Mouse (Mus musculus) thymus, postnatal 0 days (tissue): ENCODE results near the gene Amotl2. TPM values are rescaled to one million over a fixed set of nuclear protein-coding genes. Genes with fewer than 3 reads are reported as not detected.

Source experiments
- DNase-seq: peaks from one replicate; pipeline ENCODE4 v3.0.0-alpha.2; 2015; ENCODE audit warnings: low spot score
- polyA plus RNA-seq: library from polyadenylated mRNA; unstranded; fragments of >200 nt; fragmentation: Nextera tagmentation; extraction: Ambion mirVana; gene quantifications from 2 replicates; pipeline ENCODE4 v1.2.1, GENCODE M21; 2015

Amotl2 gene
- 4.9 and 6.4 TPM in 2 replicates for polyA plus RNA-seq

DNA sequence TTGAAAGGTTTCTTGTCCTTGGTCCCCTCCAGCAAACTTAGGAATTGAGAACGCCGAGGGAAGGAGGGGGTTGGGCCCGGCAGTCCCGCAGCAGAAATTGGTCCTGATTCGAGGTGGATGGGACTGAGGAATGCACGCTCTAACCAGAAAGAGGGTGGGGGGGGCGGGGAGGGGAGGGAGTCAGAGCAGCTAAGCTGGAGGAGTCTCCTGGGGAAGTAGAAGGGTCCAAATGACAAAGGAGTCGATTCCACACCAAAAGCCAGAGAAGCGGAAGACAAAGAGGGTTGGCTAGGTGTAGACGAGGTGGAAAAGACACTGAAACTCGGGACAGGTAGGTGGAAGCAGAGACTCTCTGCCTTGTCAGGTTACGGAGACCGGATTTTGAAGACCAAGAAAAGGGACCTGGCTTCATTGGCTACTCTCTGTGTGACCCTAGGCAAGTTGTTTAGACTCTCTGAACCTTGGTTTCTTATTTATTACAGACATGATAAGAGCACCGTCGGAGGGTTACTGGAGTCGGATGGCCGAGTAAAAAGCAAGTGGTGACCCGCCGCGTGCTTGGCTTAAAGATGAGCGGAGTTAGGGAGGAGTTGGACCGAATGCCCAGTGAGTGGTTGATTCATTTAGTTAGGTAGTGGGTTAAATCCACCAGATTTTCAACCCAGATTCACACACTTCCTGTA is at the start of gene Amotl2:
Amotl2 (plus strand) TSS at position 192 of the 683 bp plus-strand sequence.
- no peak for DNase-seq

DNA sequence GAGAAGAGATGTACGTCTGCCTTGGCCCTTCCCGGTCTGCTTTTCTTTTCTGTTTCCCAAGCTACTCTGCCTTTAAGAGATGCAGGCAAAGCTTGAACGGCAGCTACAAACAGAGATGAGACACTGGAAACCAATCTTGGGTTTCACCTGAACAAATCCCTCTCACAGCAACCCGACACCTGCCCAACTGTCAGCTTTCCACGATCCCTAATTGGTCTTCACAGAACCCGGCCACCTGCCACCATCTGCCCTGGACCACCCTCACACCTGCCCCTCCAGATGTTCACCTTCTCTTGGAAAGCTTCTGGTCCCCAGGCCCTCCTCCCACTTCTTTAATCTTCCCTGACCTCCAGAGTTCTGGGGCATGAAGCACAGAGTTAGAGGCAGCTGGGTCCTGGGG is 48.4 kb upstream of the Amotl2 start:
- no peak for DNase-seq

DNA sequence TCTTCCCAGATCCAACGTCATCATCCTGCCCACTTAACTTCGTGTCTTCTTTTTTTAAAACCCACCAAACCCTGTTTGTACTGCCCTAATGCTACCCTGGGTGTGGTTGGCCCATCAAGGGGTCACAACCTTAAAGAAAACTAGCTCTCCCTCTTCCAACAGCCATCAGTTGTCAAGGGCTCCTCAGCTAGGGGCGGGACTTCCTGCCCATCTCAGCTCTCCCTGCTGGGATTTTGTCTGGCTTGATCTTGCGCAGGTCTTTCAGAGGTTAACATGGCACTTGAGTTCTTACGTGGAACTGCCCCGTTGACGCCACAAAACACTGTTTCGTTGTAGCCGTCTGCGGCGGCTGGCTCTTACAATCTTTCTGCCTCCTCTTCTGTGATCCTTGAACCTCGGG is 47.6 kb upstream of the Amotl2 start:
- DNase-seq, result no peak

DNA sequence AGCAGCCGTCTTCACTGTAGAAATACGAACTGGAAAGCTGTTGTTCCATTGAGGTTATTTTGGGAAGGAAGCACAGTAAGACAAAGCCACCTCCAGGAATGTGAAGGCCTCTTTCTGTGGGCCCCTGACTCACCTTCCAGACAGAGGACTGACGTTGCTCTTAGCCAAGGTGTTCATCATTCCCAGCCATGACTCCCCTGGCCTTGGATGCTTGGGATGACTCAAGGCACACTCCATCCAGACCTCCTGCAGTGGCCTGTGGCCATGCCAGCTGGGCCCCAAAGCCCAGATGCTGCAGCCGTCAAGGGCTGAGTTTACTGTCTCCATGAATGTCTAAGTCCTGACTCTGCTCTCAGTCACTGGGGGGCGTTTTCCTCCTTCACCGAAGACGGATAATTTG is 43.1 kb upstream of the Amotl2 start:
- DNase-seq, result no peak

DNA sequence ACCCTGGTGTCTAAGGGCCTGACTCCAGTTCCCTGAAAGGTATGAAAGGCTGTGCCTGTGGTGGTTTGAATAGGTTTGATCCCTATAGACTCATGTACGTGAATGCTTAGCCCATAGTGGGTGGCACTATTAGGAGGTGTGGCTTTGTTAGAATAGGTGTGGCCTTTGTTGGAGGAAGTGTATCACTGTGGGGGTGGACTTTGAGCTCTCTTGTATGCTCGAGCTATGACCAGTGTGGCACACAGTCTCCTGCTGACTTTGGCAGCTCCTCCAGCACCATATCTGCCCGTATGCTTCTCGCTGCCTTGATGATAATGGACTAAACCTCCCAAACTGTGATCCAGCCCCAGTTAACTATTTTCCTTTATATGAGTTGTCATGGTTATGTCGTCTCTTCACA is 40.5 kb upstream of the Amotl2 start:
- DNase-seq, result no peak

DNA sequence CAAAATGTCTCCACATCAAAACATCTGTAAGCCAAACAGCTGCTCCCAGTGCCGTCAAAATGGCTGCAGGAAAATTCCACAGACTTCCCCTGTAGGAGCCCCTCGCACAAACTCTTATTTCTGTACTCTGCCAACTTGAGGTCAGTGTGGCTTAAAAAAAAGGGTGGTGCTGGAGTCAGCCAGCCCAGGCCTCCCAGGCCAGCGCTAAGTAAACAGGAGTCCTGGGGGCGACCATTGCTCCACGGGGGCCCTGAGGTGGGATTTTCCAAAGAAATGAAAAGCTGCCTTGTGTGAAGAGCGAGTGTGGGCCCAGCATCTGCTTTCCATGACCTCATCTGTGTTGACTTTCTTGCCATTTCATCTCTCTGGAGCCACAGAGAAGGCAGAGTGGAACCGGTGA is 35.0 kb upstream of the Amotl2 start:
- no peak for DNase-seq

DNA sequence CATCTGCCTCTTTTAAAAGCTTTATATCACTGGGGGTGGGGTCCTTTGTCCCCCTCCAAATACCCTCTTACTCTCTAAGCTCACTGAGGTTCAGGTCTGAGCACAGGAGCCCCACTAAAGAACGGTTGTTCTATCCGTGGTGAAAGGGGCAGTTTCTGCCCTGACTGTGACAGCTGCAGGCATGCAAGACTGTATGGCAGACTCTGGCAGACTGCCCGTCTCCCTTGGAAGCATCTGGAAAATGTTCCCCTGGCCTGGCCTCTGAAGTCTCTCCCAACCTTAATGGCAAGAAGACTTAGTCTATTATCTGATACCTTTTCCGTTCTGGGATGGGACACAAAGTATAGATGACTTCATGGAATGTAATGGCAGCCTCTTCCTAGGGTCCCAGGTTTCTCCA is 28.5 kb upstream of the Amotl2 start:
- DNase-seq, result no peak

DNA sequence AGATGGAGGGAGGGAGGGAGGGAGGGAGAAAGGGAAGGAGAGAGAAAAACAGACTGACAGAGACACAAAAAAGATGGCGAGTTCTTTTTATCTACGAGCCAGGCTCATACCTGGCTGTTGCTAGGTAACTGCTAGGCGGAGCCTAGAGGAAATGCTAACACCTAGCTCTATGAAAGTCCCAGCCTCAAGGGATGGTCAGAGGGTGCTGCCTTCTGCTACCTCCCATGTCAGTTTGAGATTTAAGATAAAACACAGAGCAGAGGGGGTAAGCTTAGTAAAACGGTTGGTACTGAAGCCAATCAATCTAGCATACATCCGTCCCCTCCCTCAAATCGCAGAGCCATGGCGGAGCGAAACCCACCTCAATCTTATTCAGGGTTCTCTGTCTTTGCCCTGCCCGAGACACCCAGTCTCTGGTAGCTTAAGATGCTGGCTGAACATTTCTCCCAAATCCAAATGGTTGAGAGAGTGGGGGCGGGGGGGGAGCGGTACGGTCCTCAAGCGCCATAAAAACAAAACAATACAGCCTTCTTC is 27.0 kb upstream of the Amotl2 start:
- no peak for DNase-seq

DNA sequence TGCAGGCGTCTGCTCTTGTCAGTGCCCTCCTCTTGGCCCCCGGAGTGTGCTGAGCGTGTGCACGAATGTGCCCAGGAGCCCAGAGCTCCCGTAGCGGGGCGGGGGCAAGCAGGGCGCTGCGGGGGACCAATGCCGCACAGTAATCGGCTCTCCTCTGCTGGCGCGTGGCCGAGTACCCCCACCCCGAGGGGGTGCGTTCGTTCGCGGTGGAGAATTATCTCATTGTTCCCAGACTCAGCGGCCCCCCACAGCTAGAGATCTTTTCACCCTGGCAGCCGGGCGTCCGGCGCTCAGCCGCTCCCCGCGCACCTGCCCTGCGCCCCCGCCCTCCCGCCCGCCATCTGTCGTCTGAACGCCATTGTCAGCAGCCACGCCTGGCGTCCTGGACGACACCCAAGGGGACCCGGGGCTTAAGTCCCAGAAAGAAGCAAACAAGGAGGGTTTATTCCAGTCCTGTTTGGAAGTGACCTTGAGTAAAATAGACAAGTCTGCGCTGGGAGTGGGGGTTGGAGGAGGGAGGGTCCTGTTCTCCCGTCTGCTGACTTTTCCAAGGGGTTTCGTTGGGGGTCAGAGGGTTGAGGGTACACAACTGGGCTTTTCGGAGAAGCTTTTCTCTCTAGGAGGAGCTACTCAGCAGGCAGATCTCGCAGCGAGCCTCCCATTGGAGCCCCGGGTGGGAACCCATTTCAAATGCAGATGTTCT is 26.4 kb upstream of the Amotl2 start:
- no peak for DNase-seq

DNA sequence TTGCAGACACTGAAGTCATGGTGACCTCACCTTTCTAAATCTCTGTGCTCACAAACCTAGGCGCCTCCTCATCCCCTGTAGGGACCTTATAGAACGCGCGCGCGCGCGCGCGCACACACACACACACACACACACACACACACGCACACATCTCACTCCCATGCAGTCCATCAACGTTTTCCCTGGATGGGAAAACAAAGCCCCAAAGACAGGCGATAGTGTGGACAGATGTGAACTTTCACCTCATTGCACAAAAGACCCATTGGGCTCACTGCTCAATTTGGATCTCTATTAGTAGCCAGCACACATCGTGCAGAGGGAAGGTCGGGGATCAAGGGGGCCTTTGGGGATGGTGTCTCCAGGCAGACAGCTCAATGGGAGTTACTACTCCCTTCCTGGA is 25.6 kb upstream of the Amotl2 start:
- DNase-seq, result no peak

DNA sequence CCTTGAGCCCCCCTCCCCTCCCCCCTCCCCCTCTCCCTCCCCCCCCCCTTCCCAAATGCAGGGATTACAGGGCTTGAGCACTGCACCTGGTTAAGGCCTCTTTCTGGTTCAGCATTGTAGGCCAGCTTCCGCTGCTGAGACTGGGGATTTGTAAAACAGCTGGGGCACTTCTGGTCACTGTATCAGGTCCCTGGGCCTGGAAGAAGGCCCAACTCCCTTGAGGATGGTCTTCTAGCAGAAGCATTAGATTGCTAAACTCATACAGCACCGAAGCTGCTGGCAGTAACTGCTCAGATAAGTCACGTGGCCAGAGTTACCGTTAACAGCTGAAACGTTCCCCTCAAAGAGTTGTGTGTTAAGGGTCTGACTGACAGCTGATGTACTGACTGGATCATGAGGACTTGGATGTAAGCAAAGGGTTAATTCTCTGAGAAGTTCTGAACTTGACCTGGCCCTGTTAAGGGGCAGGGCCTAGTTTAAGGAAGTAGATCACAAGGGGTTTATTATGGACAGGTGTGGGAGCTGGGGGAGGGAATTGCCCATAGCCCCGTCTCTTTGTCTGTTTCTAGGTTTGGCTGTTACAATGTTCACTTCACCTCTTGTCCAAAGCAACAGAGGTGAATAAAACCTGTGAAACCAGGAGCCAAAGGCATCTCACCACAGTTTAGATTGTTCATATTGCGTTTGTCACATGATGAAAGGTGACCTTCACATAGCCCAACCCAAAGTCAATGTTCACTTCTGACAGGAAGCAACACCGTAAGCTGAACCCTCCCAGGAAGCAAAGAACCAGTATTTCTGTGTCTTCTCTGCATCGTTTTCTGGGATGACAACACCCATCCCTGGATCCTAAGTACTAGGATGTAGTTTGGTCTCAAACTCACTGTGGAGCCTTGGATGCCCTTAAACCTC is 23.7 kb upstream of the Amotl2 start:
- no peak for DNase-seq

DNA sequence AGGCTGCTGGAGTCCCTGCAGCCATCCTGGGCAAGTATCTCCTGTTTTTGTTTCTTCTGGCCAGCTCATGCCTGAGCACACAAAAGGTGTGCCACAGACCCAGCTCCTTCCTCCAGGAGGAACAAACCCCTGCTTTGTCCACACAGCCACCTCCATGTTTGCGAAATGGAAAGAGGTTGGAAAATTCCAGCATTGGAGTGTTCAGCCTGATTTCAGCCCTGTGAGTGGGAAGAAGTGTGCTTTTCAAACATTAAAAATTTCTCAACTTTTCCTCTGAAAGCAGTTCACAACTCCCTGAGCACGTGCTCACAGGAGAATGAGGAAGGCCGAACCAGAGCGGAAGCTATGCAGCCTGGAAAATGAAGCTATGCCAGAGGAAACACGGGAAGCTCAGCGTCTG is 15.4 kb upstream of the Amotl2 start:
- DNase-seq, result no peak

DNA sequence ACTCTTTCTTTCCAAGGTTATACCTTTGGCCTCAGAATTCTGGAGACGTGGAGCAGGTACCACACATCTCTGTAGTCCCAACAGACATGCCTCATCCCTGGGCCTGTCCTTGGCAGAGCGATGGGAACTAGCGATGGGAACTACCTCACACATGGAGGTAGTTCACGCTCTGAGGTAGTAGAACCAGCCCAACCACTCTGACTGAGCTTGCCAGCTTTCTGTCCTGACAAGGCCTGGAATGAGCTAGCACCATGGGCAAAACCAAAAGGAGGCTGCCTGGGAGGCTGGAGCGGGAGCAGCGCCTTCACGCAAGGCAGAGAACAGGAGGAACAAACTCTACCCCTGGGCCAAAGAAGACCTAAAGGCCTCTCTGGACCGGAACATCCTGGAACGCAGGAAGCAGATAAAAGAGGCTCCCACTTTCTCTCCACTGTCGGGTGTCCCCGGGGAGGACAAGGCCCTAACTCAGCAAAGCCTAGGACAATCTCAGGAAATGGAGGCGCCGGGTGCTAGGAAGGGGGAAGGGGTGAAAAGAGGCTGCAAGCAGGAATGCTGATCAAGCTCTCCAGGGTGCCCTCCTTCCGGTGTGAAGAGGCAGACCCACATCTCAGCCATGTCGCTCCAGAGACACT is 6.9 kb upstream of the Amotl2 start:
- DNase-seq, result no peak

DNA sequence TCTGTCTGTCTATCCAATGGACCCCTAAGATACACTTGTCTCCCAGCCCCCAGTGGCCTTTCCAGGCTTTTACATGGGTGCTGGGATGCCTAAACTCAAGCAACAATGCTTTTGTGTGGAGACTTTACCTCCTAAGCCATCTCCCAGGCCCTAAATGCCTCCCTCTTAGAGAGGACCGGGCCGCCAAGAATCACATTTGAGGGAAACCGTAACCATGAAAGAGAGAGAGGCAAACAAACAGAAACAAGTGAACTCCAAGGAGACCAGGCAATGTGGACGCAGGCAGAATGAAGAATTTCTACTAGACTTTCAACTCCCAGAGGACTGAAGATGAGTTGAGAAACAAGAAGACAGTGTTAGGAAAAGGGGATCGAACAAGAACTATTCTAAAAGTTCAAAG is 6.0 kb upstream of the Amotl2 start:
- no peak for DNase-seq

DNA sequence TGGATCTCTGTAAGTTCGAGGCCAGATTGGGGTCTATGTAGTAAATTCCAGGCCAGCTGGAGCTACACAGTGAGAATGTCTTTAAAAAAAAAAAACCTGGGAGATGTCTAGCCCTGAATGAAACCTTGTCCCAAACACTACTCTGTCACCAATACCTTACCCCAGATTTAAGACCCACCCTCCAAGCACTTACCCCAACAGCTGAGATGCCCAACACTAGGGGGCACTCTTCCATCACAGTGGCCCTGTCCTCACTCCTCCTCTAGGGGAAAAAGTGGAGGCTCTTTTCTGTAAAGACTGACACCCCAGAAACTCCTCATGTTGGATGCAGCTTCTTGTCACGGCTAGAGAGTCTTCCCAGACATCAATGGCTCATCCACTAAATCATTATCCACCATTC is 2.7 kb upstream of the Amotl2 start:
- no peak for DNase-seq

DNA sequence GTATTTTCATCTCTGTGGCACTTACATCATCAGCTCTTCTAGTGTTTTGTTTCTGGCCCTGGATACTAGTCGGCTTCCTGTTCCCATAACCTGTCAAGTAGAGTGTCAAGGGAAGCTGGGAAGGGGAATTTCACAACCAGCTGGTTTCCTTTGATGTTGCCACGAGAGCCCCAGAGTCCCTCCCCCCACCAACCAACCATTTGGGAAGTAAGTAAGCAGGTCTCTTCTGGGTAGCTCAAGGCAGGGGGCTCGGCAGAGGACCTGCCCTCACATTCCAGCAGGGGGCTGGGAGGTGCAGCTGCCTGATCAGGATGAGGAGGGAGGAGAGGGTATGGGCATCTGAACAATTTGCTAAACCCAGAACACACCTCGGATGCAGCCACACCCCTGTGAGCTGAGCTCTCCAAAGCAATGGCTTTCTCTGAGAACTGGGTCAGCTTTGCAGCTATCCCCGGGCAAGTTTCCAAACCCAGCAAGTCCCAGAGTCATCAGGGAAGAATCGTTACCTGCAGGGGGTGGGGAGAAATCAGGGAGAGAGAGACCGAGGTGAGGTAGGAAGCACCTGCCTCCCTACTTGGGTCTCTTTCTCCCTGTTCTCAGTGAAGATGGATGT is 1.5 kb upstream of the Amotl2 start:
- DNase-seq, result no peak

DNA sequence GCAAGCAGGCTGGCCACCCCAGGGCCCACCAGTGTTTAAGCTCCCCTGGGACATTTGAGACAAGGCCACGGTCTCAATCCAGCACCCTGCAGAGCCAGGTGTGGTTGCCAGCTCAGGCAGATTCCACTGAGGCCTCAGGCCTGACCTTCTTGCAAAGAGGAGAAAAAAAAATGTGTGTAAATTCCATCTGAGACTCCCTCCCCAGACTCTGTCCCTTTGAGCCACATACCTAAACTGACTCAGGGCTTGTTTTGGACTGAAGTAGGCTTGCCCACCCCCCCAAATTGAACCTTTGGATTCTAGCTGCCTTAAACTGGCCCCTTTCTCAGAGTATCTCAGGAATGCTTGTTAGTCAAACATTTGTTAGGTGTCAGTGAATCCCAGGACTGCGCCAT is 969 bp upstream of the Amotl2 start:
- DNase-seq, result no peak

DNA sequence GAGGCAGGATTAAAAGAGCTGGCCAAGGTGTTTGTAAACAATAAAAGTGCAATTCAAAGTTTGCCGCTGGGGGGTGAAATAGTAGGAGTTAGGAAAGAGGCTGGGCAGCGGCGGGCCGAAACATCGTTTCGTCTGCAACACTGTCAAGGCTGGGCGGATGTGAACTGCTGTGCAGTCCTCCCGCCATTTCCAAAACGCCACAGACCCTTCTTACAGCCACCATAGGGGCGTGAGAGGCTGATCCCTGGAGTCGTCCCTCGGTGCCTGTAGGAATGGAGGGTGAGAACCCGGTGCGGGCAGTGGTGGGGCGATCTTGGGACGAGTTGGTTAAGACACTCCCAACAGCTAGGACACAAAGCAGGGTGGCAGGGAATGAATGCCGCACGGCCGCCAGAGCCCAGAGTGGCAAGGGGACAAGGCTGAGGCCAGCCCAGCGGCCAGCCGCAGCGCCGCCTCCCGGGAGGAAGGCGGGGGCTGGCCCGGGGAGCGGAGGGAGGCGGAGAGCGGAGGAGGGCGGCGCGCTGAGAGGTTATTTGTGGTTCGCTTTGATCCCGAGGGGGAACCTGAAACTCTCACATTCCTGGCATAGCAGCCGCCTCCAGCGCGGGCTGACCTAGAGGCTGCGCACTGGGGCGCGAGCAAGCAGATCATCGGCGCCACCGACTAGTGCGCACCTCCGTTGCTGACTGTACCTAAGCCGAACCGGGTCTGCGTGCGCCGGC is 853 bp downstream of the Amotl2 start:
- peak; percentile 4 for DNase-seq

DNA sequence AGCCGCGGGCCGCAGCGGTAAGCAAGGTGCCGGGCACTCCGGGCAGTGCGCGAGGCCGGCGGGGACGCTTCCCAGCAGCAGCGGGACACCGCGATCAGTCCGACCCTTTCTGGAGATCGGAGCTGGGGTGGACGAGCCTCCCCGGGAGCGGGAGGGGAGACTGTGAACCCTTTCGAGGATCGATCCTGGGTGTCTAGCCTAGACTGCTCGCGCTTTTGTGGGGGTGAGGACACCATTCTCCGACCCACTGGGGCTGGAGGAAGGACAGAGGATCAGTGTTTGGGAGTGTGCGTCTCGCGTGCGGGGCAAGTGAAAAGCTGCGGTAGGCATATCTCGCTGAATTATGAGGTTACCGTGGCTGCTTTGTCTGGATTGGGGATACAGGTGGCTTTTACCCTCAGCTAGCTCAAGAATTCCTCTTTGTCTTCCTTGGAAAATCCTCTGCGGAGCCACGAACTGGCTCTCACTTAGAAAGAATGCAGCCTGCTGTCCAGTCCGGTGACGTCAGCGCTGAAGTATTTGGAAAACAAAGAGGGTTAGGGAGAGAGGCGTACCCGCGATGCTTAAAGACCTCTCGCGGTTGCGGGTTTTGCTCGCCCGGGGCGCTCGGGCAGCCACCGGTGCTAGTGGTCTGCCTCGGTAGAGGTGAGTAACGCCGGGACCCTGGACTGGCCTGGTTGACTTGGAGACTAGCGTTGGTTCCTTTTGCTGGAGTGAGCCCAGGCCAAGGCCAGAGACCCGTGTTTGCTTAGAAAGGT is 1.6 kb downstream of the Amotl2 start:
- no peak for DNase-seq

DNA sequence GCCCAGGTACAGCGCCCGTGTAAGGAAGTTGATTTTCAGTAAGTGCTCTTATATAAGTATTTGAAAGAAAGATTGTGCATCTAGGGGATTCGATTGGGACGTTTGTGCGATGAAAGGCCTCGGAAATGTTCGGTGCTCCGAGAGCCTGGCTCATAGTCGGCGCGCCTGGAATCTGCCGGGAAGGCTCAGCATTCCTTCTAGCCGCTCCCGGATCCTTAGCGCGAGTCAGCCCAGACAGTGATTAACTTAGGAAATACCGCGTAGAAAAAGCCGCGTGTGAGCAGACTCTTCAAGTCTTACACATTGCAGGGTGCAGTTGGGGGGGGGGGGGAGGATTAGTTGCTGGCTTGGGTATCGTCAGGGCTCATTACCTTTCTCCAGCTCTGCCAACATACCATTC is 2.2 kb downstream of the Amotl2 start:
- DNase-seq, result no peak
